Mouse (Mus musculus): ENCODE results near the gene Prr7.

The Prr7 gene

DNA sequence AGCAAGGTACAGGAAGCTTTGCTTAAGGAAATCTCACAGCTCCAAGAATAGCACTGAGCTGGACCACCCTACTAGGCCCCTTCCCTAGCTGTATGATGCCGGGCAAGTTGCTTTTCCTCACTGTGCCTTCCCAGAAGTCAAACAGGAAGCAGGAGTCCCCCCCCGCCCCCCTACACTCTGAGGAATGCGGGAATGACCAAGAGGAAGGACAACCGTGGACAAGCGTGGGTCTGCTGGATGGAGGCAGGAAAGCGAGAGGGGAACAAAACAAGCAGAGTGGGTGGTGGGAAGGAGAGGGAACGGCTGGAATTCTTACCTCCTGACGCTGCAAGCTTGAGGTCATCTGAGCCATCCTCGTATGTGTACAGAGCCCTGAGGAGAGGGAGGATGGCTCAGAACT, 19.0 kb downstream of the Prr7 start:
- ChIA-PET POLR2A (interaction anchor here in 2 of 4 experiments (0.7 to 1.5 kb wide), 6 partner anchors 38 to 727 kb away, joined by 3 to 4 read pairs (median 4); no protein-coding TSS in a partner anchor), CTCF (interaction anchor here in 3 of 4 experiments (0.5 to 1.6 kb wide), 7 partner anchors 10 to 684 kb away, joined by 3 to 11 read pairs (median 4); no protein-coding TSS in a partner anchor)

DNA sequence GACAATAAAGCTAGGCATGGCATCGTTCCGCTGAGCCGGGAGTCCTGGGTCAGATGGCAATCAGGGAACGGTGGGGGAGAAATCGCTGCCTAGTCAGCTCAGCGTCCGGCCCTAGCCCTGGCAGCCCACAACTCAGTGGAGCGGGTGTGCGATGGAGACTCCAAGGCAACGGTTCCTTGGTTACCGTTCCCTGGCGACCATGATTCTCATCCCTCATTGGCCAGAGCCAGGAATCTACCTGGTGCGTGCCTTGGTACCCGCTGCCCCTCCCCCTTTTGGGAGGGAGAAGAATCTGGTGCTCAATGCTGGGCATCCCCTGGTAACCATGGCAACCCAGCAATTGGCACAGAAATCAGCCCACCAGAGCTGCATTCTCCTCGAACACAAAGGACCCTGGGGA, 19.5 kb downstream of the Prr7 start:
- ChIA-PET CTCF (interaction anchor here (0.5 to 1.3 kb wide), 7 partner anchors 11 to 683 kb away, joined by 3 to 11 read pairs (median 4); partner anchors contain the start of gene Ddx41 (in 1 of the 4)), POLR2A (interaction anchor here in 2 of 4 experiments (0.7 to 1.5 kb wide), 6 partner anchors 38 to 726 kb away, joined by 3 to 4 read pairs (median 4); no protein-coding TSS in a partner anchor)

DNA sequence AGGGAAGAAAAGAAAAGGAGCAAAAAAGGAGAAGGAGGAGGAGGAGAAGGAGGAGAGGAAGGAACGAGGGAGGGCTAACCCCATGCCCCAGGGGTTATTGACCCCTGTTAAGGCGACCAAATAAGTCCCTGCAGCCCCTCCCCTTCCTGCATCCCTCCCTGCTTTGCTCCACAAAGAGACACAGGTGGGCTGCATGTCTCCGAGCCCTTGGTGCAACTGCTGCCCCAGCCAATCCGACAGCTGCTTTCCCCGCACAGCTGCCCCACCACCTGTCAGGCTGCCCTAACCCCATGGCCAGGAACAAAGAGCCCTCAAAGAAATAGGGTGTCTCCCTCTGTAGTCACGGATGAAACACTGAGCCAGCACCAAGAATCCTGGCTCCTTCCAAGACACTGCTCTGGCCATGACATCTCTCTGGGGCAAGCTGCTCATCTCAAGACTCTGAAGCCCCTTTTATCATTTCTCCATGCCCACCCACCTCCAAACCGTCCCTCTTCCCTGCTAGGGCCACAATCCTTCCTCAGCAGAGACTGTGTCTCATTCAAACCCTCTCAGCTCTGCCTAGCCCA, 20.5 kb downstream of the Prr7 start:
- ChIA-PET POLR2A (no interaction called here), CTCF (interaction anchor here in 1 of 4 experiments (0.5 to 1.3 kb wide), 2 partner anchors 53 to 242 kb away, joined by 3 to 4 read pairs; partner anchors contain the start of gene Ddx41)

DNA sequence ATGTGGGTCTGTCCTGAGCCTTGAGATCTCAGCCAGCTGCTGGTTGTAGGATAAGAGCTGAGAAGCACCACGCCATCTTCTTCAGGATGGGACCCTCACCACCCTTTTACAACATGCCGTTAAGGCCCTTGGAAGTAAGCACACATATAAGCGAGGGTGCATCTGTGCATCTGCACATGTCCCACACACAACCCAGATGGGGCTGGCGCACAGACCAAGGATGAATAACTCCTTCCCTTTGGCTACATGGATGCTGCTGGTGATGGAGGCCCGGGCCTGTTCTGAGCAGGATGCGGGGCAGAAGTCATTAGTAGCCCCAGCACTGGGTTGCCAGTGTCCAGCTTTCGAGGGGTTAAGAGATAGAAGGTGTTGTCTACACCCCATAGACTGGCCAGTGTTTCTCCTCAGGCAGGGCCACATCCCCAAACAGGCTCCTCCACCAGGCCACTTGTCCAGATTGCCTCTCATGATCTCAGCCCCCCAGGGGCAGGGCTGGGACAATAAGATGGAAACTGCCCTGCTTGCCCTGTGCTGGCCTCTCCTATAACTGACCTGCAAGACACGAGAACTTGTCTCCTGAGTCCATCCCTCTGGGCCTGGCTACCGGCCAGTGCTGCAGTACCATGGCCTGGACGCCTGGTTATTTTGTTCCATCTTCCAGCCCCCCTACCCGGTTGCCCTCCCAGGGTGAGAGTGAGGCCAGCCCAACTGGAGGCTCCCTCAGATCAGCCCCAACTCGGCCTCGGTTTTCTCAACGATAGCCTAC, 22.1 kb downstream of the Prr7 start:
- ChIA-PET POLR2A (interaction anchor here in 2 of 4 experiments (0.8 to 1.0 kb wide), 3 partner anchors 36 to 158 kb away, joined by 3 read pairs; no protein-coding TSS in a partner anchor), CTCF (interaction anchor here in 1 of 4 experiments (1.0 to 1.3 kb wide), 2 partner anchors 15 to 69 kb away, joined by 3 read pairs; no protein-coding TSS in a partner anchor)

DNA sequence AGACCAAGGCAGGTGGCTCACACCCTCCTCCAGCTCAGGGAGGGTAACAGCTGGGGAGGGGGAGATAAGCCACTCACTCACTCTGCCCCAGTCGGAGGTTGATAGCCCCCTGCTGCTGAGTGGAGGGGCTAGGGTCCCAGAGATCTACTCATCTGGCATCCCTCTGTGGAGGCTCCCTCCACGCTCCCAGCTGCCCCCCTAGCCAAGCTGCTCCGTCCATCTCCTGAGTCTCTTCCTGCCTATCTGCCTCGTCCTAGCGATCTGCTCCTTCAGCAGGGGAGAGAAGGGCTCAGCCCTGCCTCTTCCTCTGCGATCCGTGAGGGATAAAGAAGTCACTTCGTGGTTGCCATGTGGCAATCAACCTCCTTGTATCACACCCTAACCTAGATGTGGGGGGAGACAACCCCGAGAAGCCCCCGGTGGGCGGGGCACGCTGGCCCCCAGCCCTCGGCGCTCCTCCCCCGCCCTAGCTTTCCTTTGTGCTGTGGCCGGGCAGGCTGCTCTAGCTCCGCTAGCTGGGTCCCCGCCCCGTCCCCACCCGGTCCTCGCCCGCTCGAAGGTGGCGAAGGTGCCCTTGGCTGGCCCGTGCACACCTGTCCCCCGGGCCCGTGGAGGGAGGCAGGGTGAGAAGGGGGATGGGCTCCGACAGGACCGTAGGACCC, 23.0 kb downstream of the Prr7 start:
- ChIA-PET CTCF (interaction anchor here in 2 of 4 experiments (0.5 to 1.4 kb wide), 3 partner anchors 24 to 69 kb away, joined by 3 to 4 read pairs (median 3); no protein-coding TSS in a partner anchor), POLR2A (interaction anchor here in 2 of 4 experiments (0.8 to 1.5 kb wide), 4 partner anchors 22 to 159 kb away, joined by 3 to 5 read pairs (median 3); no protein-coding TSS in a partner anchor)

DNA sequence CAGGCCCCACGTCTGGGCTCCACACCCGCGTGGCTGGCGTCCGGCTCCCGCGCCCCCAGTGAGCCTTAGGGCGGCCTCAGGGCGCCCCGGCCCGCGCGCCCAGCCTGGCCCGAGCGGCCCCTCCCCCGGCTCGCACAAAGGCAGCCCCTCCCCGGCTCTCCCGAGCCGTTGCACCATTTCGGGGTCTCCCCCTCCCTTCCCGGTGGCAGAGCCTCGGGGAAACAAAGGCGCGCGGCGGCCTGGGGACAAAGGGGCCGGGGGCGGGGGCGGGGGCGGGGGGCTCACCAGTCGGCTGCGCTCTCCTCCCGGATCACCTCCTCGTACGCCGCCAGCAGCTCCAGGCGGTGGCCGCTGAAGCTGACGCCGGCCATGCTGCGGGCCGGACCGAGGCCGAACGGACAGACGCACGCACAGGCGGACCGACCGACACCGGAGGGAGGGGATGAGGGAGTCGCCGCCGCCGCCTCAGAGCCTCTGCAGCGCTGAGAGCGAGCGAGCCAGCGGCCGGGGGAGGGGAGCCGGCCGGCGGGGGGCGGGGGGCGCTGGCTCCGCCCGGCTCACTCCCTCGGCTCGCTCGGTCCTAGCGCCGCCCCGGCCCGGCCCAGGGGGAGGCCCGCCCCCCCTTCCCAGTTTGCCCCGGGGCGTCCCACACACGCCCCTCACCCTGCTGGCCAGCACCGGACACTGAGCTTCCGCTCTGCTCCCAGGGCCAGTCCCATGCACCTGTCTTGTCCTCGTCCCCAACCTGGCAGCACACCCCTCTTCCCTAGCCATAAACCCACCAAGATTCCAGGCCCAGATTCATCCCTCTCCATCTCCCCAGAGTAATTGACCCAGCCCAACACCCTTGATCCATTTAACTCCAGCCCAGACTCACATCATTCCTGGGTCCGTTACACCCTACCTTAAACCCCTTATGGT, 23.8 kb downstream of the Prr7 start, which contains the start of gene Dbn1:
TSS of gene Dbn1 (minus strand) at position 534 of the 921 bp plus-strand sequence.
- ChIA-PET CTCF (interaction anchor here in 2 of 4 experiments (1.3 to 2.6 kb wide), 4 partner anchors 15 to 70 kb away, joined by 3 to 9 read pairs (median 3); no protein-coding TSS in a partner anchor), POLR2A (interaction anchor here in 3 of 4 experiments (0.6 to 3.2 kb wide), 8 partner anchors 9 to 82 kb away, joined by 3 to 15 read pairs (median 4); partner anchors contain the start of gene Ddx41 (in 1 of the 3))

DNA sequence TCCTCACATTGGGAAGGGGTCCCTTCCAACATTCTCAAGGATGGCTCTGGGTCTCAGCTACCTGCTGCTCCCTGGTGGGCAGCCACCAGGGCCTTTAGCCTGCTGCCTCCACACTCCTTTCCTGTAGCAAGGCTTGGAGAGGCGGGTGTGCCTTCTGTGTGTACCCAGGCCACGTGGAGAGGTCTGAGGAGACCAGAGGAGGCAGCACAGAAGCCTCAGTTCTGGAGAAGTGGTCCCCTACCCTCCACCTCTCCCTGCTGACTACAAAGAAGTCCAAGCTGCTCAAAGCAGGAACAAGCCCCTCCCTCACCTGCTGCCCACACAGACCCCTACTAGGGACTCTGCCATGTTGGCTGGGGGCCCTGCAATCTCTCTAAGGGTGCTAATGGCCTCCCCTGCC, 30.2 kb downstream of the Prr7 start:
- ChIA-PET POLR2A (interaction anchor here in 3 of 4 experiments (0.6 to 1.7 kb wide), 6 partner anchors 20 to 84 kb away, joined by 3 to 6 read pairs (median 3); partner anchors contain the start of gene Grk6 (in 2 of the 3)), CTCF (interaction anchor here in 2 of 4 experiments (0.7 to 1.1 kb wide), 2 partner anchors 73 to 76 kb away, joined by 3 to 4 read pairs; no protein-coding TSS in a partner anchor)

DNA sequence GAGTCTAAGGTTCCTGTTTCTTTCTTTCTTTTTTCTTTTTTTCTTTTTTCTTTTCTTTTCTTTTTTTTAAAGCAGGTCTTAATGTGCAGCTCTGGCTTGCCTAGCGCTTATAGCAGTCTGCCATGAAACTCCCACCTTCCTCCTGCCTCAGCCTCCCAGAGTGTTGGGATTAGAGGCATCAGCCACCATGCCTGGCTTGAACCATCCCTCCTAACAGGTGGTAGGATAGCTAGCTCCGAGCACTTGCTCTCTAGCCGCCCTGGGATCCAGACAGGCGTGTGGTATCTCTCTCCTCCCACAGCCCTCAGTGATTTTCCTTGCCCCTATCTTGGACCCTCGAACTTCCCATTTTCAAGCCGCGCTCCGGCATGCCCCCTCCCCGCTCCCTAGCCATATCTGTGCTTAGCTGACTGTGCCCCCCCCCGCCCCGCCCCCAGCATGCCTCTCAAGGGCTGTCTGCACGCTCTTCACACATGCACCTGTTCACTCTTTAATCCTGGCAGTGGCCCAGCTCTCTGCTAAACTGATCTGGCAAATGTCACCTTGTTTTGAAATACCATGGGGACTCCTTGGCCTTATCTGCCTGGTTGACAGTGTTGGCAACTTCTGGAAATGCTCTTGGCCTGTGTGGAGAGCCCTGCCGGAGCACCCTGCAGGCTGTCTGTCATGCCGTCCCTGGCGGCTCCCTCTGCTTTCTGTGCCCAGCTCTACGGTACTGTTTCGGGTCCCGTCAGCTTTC, 31.0 kb downstream of the Prr7 start:
- POLR2A ChIA-PET, result interaction anchor here in 2 of 4 experiments (0.6 to 1.7 kb wide), 9 partner anchors 20 to 734 kb away, joined by 3 to 6 read pairs (median 3); partner anchors contain the start of gene Grk6 (in 2 of the 2)
- CTCF ChIA-PET, result interaction anchor here in 1 of 4 experiments (0.6 to 0.7 kb wide), 2 partner anchors 51 to 354 kb away, joined by 4 to 5 read pairs; no protein-coding TSS in a partner anchor

DNA sequence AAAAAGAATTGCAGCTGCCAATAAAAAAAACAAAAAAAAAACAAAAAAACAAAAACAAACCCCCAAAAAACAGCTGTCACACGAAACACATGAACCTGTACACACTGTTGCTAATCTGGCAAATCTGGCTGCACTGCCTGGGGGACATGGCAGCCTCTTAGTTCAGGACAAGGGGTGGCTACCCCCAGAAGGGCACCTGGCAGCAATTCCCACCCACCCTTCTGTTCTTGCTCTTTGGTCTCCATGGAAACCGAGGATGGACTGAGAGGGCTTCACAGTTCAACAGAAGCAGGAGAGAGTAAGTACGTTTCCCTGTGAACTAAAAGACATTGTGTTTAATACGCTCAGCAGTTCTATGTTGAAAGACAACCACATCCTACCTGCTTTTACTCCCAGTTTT, 31.6 kb downstream of the Prr7 start:
- ChIA-PET POLR2A (interaction anchor here in 3 of 4 experiments (0.6 to 1.7 kb wide), 8 partner anchors 19 to 1037 kb away, joined by 3 to 6 read pairs (median 3); no protein-coding TSS in a partner anchor), CTCF (interaction anchor here in 3 of 4 experiments (0.6 to 0.7 kb wide), 4 partner anchors 27 to 354 kb away, joined by 3 to 5 read pairs (median 4); no protein-coding TSS in a partner anchor)

DNA sequence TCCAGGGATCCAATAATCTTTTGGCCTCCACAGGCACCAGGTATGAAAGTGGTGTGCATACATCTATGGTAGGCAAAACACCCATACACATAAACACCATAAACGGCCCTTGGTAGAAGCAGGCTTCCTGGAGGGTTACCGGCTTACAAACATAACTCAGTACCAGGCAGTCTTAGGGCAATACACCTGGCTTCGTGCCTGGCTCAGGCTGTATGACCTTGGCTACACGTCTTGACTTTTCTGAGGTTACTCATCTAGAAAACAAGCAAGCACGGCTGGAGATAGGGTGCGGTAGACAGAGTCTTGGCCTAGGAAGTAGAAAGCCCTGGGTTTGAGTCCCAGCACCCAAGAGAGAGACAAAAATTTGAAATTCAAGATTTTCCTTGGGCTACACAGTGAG, 32.6 kb downstream of the Prr7 start:
- ChIA-PET POLR2A (interaction anchor here in 1 of 4 experiments (1.0 to 1.1 kb wide), 2 partner anchors 14 to 16 kb away, joined by 4 to 5 read pairs; no protein-coding TSS in a partner anchor), CTCF (interaction anchor here in 1 of 4 experiments (0.6 to 0.7 kb wide), 2 partner anchors 64 to 75 kb away, joined by 3 to 6 read pairs; no protein-coding TSS in a partner anchor)

DNA sequence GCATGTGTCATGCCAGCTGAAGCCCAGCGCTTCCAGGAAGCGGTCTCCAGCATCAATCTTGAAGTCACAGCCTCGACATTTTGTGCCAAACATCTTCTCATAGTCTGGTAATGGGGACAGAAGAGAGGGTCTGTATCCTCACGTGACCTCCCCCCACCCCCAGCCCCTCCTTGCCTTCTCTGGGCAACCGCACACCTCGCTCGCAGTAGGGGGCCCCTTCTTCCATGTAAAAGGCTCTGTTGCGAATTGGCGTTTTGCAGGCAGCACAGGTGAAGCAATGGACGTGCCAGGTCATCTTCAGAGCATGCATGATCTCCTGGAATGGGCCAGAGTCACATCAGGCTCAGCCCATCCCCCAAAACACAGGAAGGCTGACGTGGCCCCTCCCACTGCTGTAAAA, 34.8 kb downstream of the Prr7 start:
- POLR2A ChIA-PET, result interaction anchor here in 3 of 4 experiments (0.6 to 3.0 kb wide), 4 partner anchors 10 to 54 kb away, joined by 3 to 15 read pairs (median 6); partner anchors contain the start of genes Dbn1 (in 1 of the 3) and Grk6 (in 1 of the 3)
- CTCF ChIA-PET, result no interaction called here

DNA sequence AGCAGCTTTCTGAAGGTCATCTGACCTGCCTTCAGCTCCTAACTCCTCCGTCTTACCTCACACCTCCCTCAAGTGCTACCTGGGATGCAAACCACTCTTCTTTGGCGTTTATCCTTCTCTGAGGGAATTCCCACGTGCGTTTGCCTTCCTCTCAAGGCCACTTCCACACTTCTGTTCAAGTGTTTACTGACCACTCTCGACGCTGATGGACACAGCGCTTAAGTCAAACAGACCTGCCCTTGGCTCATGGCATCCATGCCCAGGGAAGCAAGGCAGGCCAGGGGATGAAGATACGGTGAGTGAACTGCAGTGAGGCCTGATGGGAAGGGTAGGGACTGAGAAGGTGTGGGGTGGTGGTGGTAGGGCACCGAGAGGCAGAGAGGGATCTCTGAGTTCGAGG, 36.5 kb downstream of the Prr7 start:
- POLR2A ChIA-PET, result interaction anchor here in 2 of 4 experiments (0.6 to 1.7 kb wide), 4 partner anchors 8 to 14 kb away, joined by 3 to 6 read pairs (median 3); no protein-coding TSS in a partner anchor
- CTCF ChIA-PET, result interaction anchor here in 1 of 4 experiments (0.6 kb wide), 1 partner anchor 134 kb away, joined by 3 read pairs; the partner anchor contains the start of gene Ddx46

DNA sequence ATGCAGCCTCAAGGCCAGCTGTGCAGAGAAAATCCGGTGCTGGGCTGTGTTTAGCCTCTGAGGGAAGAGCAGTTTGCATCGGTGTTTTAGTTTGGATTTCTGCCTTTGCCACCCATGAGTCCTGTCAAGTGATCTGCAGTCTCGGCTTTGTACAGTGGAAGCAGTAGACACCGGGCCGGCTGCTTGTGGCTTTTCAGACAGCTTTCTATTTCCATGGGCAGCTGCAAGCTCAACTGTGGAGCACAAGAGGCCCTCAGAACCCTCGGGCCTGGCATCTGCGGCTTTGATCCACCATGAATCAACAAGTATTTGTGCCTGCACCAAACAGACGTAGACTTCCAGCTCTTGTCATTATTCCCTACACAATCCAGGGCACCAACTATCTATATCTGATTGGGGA, 38.3 kb downstream of the Prr7 start:
- POLR2A ChIA-PET, result interaction anchor here in 2 of 4 experiments (0.6 to 2.0 kb wide), 4 partner anchors 9 to 363 kb away, joined by 3 to 10 read pairs (median 5); no protein-coding TSS in a partner anchor

DNA sequence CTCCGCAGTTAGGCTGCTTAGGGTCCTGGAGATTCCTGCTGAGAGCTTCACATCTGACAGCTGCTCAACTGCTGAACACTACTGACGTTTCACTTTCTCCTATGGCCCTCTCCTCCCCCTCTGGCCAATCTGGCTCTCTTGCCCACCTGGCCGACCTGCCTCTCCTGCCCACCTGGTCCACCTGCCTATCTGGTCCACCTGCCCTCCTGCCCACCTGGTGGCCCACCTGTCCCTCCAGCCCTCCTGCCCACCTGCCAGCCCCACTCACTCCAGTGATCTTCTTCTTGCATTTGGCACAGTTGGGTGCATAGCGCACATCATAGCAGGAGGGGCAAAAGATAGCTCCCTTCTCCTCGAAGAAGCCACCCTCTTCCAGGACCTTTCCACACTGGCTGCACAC, 40.3 kb downstream of the Prr7 start:
- CTCF ChIA-PET, result interaction anchor here in 1 of 4 experiments (1.4 kb wide), 1 partner anchor 32 kb away, joined by 3 read pairs; the partner anchor contains the start of gene Ddx41

More for the DNA sequence above, 38.3 kb downstream of the Prr7 start:
- CTCF ChIA-PET, result interaction anchor here in 1 of 4 experiments (1.0 kb wide), 1 partner anchor 110 kb away, joined by 3 read pairs; no protein-coding TSS in a partner anchor

DNA sequence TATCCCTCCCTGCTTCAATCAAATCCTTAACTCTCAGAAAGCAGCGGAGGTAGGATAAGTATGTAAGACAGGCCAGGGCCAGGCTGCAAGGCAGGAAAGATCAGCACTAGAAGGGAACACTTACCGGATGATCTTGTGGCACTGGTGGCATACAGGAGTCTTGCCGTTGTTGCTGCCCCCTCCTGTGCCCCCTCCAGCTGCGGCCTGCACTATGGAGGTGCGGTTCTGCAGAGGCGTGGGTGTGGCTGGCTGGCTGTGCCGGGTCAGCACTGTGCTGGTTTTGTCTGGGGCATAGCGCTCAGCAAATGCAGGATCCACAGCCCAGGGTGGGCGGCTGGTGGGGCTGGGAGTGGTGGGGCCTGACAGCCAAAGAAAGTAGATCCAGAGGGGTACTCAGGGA, 41.7 kb downstream of the Prr7 start:
- CTCF ChIA-PET, result interaction anchor here in 2 of 4 experiments (0.6 to 2.5 kb wide), 3 partner anchors 11 to 616 kb away, joined by 3 to 15 read pairs (median 3); no protein-coding TSS in a partner anchor

More for the DNA sequence above, 40.3 kb downstream of the Prr7 start:
- POLR2A ChIA-PET, result interaction anchor here in 1 of 4 experiments (0.6 to 0.9 kb wide), 3 partner anchors 8 to 267 kb away, joined by 3 read pairs; no protein-coding TSS in a partner anchor

More for the DNA sequence above, 41.7 kb downstream of the Prr7 start:
- POLR2A ChIA-PET, result no interaction called here

Data from embryonic stem cell, embryonic (primary cell).